Mouse (Mus musculus): ENCODE measurements around the gene Ak3. TPM values are rescaled to one million over a fixed set of nuclear protein-coding genes. Genes with fewer than 3 reads are reported as not detected.

The Ak3 gene
- total RNA-seq, 2 experiments from 2014 or later = 10.4 to 13.0 TPM

DNA sequence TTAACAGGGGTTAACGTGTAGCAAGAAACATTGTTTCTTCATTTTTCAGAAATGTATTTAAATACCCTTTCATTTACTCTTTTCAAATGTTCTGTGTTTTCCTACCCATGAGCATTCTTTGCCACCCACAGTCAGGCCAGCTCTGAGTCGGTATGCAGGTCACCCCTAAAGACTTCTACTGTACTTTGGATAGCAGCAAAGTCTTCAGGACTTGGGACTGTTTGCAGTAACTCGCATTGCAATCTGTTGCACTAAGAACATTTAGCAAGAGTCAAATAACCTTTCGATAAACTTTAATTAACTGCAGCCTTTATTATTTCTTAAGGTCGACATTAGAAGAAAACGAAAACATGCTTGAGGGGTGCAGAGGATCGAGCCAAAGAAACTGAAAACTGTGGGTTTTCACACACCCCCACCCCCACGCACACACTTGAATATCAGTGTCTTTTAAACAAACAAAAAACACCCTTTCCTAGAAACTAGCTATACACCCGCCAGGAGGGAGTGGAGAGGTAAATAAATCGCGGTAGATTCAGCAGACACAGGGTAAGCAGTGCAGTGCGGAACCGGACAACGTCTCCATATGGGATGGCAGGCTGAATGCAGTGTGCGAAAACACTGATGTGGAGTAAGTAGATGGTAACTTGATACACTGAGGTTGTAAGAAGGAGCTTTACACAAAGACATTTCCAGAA is 1.7 kb downstream of the Ak3 start:
- no peak for ATAC-seq (replicated peaks; ENCODE audit: low FRiP score, poor library complexity, severe bottlenecking)

- no peak for ATAC-seq (replicated peaks; ENCODE audit: low FRiP score, poor library complexity, severe bottlenecking)
These were observed 2.4 kb downstream of the Ak3 start for GRCm38 (mm10) chr19:29045369-29045768.

DNA sequence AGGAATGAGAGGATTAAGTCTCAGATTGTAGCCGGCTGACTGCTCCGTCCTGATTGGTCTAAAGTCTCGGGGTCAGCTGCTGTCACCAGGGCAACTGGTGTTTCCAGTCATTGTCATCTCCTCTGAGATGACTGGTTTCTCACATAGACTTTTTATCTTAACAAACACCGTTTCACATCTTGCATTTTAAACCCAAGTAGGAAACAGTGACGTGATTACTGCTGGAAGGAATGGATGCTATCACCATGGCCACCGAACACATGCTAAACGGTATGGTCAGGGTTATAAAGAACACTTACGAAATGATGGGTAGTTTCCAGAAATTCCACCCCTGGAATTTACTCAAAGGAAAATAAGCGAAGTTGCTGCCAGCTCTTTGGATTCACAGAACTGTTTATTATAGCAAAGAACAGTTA is 3.4 kb downstream of the Ak3 start:
- ATAC-seq (replicated peaks; ENCODE audit: low FRiP score, poor library complexity, severe bottlenecking) = no peak

DNA sequence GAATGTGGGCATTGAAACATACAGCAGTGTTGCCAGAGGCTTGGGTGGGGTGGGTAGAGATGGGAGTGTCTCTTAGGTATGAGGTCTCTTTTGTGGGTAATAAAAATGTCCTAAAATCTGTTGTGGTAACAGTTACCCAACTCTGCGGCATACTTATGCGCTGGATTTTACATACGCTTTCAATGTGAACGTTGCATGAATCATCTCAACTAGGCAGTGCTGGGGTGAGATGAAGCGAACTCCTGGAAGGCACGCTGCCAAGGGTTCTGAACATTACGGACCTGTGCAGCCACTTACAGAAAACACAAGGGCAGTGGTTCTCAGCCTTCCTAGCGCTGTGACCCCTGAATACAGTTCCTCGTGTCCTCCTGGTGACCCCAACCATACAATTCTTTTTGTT is 5.1 kb downstream of the Ak3 start:
- ATAC-seq (replicated peaks; ENCODE audit: low FRiP score, poor library complexity, severe bottlenecking) = no peak

DNA sequence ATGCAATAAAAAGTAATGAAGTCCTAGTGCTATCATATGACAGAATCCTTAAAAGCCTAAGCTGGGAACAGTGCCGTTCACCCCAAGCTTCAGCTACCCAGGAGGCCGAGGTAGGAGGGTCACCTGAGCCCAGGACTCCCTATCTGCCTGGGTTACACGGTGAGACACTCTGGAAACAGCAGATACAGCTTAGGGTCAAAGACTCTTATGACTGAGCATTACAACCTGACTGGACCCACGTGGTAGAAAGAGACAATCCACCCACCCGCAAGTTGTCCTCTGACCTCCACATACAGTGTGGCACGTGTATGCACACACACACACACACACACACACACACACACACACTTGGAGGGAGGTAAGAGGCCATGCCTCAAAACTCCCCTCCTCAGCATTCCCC is 5.6 kb downstream of the Ak3 start:
- no peak for ATAC-seq (replicated peaks; ENCODE audit: low FRiP score, poor library complexity, severe bottlenecking)

- no peak for ATAC-seq (replicated peaks; ENCODE audit: low FRiP score, poor library complexity, severe bottlenecking)
These were observed 7.6 kb downstream of the Ak3 start for GRCm38 (mm10) chr19:29040206-29040605.

GRCm38 (mm10) chr19:29039334-29039733 is 8.4 kb downstream of the Ak3 start:
- no peak for ATAC-seq (replicated peaks; ENCODE audit: low FRiP score, poor library complexity, severe bottlenecking)

- no peak for ATAC-seq (replicated peaks; ENCODE audit: low FRiP score, poor library complexity, severe bottlenecking)
These were observed 10.2 kb downstream of the Ak3 start for GRCm38 (mm10) chr19:29037541-29037940.

- ATAC-seq (replicated peaks; ENCODE audit: low FRiP score, poor library complexity, severe bottlenecking) = no peak
These were observed 10.7 kb downstream of the Ak3 start for GRCm38 (mm10) chr19:29037026-29037425.

- no peak for ATAC-seq (replicated peaks; ENCODE audit: low FRiP score, poor library complexity, severe bottlenecking)
These were observed 15.1 kb downstream of the Ak3 start for GRCm38 (mm10) chr19:29032662-29033061.

DNA sequence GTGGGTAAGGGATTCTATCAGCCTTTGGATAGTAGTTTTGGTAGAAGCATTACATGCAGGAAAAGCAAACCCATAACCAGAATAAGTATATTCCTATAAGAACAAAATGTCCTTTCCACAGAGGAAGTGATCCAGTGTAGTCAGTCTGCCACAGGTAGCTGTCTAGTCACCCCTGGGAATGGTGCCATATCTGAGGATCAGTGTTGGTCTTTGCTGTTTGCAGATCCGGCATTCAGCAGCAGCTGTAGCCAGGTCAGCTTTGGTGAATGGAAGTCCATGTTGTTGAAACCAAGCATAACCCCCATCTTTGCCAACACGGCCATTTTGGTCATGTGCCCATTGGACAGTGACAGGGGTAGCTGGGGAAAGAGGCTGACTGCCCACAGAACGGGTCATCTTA is 16.0 kb downstream of the Ak3 start:
- ATAC-seq (replicated peaks; ENCODE audit: low FRiP score, poor library complexity, severe bottlenecking) = no peak

DNA sequence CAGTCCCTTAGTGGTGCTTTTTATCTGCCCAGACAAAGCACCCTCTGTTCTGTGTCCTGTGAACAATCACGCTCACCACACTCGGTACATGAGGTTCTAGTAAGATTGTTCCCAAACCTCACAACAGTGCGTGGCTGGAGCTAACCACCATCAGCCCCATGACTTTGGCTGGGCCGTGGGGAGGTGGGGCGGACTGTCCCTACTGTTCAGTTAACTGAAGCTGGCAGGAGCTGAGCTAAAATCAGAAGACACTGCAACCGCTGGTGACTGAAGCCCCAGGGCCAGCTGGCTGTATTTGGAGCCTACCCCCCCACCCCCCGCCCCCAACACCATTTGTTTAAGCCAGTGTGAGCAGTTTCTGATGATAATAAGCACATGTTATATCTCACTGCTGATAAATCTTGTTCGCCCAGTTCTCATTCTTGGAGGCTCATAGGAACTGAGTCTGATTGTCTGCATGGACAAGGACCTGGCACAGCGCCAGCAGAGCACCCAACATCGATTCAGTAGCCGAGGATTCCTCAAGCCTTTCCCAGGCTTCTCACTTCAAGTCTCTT is 23.3 kb downstream of the Ak3 start:
- no peak for ATAC-seq (replicated peaks; ENCODE audit: low FRiP score, poor library complexity, severe bottlenecking)

DNA sequence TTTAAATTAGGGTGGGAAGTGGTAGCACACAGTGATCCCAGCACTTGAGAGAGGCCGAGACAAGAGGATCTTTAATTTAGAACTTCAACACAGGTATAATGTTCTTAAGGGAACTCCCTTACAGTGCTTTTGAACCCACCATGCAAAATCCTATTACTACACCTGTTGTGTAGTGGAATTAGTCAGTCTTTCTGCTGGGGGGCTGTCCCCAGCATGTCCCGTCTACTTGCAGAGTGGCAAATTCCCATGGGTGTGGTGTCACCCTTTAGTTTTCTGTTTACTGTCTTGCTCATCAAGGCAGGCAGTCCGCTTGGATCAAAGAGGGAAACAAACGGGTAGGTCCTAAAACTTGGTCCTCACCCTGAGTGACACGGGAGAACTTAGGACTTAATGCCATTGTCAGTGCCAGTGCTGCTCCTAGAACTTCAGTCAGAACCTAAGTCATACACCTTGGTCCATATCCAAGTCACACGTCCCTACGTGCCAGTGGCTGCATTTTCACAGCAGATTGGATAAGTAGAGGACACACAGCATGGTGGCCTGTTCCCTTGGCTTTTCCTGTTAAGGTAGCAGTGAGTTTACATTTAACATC is 25.9 kb downstream of the Ak3 start:
- ATAC-seq (replicated peaks; ENCODE audit: low FRiP score, poor library complexity, severe bottlenecking) = no peak

GRCm38 (mm10) chr19:29019647-29020046 is 28.1 kb downstream of the Ak3 start:
- ATAC-seq (replicated peaks; ENCODE audit: low FRiP score, poor library complexity, severe bottlenecking) = no peak

DNA sequence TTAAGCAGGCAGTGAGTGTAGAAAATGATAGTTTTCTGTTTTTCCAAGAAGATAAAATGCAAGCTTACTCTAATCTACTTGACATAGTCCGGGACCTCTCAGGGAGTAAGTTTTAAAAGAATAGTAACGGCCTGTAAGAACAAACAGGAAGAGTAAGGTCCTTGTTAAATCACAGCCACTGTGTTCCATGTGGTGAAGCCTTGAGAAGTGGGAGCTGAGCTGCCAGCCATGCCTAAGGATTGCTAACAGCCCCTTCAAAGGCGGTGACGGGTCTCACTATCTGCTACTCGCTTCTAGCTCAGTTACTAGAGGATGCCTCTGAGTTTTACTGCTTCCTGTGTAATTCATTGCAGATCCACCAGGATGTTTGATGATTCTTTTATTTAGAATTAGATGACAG is 31.0 kb downstream of the Ak3 start:
- no peak for ATAC-seq (replicated peaks; ENCODE audit: low FRiP score, poor library complexity, severe bottlenecking)

GRCm38 (mm10) chr19:29016204-29016765 is 31.5 kb downstream of the Ak3 start:
- ATAC-seq (replicated peaks; ENCODE audit: low FRiP score, poor library complexity, severe bottlenecking) = no peak

DNA sequence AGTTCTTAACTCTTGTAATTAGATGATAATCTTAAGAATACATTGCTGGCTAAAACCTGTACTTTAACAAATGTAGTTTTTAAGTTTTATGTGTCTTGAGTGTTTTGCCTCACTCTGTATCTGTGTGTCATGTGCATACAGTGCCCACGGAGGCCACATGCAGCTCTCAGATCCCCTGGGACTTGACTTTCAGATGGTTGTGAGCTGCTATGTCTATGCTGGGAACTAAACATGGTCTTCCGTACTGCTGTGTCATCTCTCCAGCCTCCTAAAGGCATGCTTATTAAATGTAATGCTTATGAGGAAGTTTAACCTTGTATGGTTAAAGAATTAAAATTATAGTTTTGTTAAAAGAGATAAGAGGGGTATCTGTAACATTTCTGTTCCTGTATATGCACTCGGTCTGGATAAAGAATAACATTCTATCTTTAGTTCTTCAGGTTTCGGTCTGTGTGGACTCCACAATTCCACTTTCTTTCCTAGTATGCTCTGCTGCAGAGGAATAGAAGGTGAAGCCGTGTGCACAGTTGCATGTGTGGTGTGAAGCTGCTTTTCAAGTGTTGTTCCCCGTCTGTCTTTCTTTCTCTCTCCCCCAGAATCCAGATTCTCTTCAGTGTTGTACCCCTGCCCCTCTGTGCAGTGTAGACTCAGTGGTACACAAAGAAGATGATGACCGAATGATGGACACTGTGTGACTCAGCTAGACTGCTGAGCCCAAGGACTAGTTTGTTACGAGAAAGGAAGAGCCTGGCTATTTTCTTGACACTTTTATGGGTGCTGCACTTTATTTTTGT is 32.2 kb downstream of the Ak3 start:
- 0 out of 2 replicates have a peak, but pooled peaks have one; percentile 34 for ATAC-seq (replicated peaks; ENCODE audit: low FRiP score, poor library complexity, severe bottlenecking)

DNA sequence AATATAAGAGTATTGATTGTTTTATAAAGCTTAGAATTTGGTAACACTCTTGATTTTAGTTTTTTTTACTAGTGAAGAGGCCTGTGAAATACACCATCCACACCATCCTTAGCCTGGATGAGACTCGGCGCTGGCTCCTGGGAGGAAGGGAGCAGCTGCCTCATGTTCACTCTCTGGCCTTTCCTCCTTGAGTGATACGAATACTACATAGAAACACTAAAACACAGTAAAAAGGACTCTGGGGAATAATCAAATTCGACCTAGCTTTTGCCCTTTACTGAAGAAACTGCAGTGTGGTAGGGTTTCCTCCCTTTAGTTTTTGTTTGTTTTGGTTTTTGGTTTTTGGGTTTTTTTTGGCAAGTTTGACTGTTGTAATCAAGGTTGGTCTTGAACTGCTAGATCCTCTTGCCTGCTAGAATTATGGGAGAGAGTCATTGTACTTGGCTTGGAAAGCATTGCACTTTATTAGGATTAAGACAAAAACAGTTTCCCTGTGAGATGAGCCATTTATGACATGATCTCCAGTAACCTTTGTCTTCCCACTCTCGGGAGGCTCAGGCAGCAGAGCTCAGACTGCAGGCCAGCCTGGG is 33.2 kb downstream of the Ak3 start:
- no peak for ATAC-seq (replicated peaks; ENCODE audit: low FRiP score, poor library complexity, severe bottlenecking)

DNA sequence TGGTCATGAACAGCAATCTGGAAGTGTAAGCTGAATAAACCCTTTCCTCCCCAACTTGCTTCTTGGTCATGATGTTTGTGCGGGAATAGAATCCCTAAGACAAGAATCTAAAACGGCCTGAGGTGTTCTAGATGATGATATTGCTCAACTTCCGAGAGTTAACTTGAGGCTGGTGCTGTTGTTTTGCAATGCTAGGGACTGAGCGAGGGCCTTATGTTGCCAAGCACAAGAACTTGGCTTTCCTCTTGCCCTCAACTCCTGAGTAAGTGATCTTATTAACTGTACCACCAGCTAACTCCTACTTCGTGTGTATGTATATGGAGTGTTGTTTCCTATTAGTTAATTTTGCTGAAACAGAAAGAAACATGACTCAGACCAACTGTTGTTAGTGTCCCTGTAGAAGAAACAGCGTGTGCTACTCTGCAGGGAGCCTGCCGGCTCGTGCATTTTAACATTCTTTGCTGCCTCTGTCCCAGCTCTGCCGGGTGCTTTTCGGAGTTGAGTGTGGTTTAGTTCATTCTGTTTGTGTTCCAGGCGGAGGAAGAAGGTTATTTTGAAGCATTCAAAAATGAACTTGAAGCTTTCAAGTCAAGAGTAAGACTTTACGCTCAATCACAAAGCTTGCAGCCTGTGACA is 36.3 kb downstream of the Ak3 start:
- no peak for ATAC-seq (replicated peaks; ENCODE audit: low FRiP score, poor library complexity, severe bottlenecking)

- no peak for ATAC-seq (replicated peaks; ENCODE audit: low FRiP score, poor library complexity, severe bottlenecking)
These were observed 38.7 kb downstream of the Ak3 start for GRCm38 (mm10) chr19:29009046-29009445.
